Mouse (Mus musculus) lung, adult 2 months (tissue): ENCODE data around the gene Troap. TPM values are rescaled to one million over a fixed set of nuclear protein-coding genes. Genes with fewer than 3 reads are reported as not detected.

Experiments used
- DNase-seq: peaks from one replicate; pipeline ENCODE4 v3.0.0; 2022
- H3K4me1 ChIP-seq: fragments of 200-500 bp; 2 replicates; pipeline ENCODE4 v1.6.1; 2011; ENCODE audit warnings: low read length; ENCODE audit not compliant: control insufficient read depth, insufficient read depth
- H3K4me3 ChIP-seq: fragments of 200-500 bp; replicated peaks from 2 replicates; pipeline ENCODE3; 2011; ENCODE audit warnings: low read depth, mild to moderate bottlenecking, control low read depth, low read length; ENCODE audit errors: extremely low read depth
- CTCF ChIP-seq: fragments of 200-500 bp; IDR thresholded peaks from 2 replicates; pipeline ENCODE4 v1.5.1; 2011; ENCODE audit warnings: mild to moderate bottlenecking, low read length, control low read depth; ENCODE audit not compliant: insufficient read depth
- POLR2A ChIP-seq: fragments of 200-500 bp; IDR thresholded peaks from 2 replicates; pipeline ENCODE4 v1.6.1; 2011; ENCODE audit warnings: low read depth, mild to moderate bottlenecking, control low read depth, low read length, borderline replicate concordance; ENCODE audit errors: extremely low read depth
- WGBS: fragments of 180-500 bp; shearing (Covaris S2); methylation state at CpG from one replicate; pipeline ENCODE4 v1.1.7; 2018; 5-methylcytosine and 5-hydroxymethylcytosine counted together
- polyA plus RNA-seq: library from polyadenylated mRNA; depleted of rRNA; stranded (reverse); fragments of >200 nt; gene quantifications from 2 replicates; pipeline ENCODE4 v1.2.3, GENCODE M21; 2012; rRNA removed

Gene Troap
- polyA plus RNA-seq, 1 experiment, result 1.3 TPM

DNA sequence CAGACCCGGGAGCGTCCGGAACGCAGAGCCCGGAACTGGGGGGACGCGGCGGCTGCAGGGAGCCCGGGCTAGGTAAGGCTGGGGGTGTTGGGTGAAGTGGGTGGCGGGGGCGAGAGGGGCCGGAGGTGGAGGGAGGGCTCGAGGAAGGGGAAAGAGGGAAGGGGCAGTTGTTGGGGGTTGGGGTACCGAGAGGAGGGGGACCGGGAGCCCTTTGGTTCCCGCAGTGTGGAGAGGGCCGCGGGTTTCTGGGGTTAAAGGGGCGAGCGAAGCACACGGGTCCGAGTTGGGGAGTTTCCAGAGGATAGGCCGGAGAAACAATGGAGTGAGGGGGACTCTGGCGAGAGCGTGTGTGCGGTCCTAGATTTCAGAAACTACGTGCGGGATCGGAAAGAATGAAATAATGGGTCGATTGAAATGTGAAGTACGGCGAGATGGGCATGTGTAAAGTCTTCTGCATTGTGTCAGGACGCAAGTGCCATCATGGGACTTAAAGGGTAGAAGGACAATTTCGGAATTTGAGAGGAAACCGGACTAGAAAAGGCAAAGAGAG, 52.5 kb downstream of the Troap start:
- TF ChIP-seq CTCF (no peak), POLR2A (no peak)
- peak; percentile 34 for DNase-seq
- WGBS, result 2% methylated on average over 34 of the region's 35 CpGs
- Histone ChIP-seq H3K4me3 (peak overlapping the region; percentile 85), H3K4me1 (peaks cover 3% of the 10 kb centered on the region; the same call in 1 of the 2 replicates)

DNA sequence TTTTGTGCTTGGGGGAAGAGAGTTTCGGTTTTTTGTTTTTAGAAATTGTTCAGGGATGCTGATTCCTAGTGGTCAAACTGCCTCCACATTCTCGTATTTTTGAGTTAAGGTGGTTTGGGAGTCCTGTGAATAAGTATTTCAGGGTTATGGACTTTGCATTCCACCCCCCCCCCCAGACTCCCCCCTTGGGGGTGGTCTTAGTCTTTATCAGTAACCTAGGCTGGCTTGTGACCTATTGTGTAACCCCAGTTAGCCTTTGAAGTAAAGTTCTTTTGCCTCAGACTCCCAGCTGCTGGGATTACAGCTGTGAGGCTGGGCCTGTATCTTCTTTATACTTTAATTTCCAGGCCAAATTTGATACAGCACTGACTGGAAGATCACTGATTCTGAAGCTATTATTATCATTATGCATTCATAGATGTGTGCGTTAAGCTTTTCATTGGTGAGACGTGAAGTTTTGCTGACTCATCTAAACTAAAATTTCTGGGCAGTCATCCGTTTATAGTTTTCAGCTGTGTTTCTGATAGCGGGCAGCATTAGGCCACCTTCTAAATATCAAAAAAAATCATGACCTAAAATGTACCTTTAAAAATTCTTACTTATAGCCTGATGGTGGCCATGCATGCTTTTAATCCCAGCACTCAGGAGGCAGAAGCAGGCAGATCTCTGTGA, 53.6 kb downstream of the Troap start:
- TF ChIP-seq POLR2A, result no peak
- TF ChIP-seq CTCF, result no peak
- DNase-seq, result no peak
- peaks cover 3% of the 10 kb centered on the region; the same call in 1 of the 2 replicates for H3K4me1 ChIP-seq
- WGBS, result 74% methylated on average over 6 of the region's 6 CpGs
- no peak overlapping the region for H3K4me3 ChIP-seq

DNA sequence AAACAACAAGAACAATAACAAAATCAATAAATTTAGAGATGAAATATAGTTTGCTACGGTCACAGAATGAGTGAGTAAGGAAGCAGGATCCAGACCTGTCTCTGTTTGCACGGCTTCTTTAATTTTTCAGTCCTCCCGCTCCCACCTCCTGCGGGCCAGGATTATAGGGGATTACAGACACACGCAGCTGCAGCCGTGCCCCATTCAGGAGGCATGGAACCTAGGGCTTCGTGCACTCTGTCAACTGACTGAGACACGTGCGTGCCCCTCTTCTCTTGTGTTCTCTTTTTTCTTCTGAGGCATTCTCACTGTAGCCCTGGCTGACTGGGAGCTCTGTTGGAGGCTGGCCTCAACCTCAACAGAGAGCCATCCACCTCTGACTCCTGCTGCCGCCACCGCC, 55.1 kb downstream of the Troap start:
- no peak for DNase-seq
- H3K4me1 ChIP-seq, result peaks cover 3% of the 10 kb centered on the region; the same call in 1 of the 2 replicates
- 88% methylated on average over 11 of the region's 11 CpGs for WGBS
- no peak overlapping the region for H3K4me3 ChIP-seq
- TF ChIP-seq POLR2A (no peak), CTCF (no peak)

DNA sequence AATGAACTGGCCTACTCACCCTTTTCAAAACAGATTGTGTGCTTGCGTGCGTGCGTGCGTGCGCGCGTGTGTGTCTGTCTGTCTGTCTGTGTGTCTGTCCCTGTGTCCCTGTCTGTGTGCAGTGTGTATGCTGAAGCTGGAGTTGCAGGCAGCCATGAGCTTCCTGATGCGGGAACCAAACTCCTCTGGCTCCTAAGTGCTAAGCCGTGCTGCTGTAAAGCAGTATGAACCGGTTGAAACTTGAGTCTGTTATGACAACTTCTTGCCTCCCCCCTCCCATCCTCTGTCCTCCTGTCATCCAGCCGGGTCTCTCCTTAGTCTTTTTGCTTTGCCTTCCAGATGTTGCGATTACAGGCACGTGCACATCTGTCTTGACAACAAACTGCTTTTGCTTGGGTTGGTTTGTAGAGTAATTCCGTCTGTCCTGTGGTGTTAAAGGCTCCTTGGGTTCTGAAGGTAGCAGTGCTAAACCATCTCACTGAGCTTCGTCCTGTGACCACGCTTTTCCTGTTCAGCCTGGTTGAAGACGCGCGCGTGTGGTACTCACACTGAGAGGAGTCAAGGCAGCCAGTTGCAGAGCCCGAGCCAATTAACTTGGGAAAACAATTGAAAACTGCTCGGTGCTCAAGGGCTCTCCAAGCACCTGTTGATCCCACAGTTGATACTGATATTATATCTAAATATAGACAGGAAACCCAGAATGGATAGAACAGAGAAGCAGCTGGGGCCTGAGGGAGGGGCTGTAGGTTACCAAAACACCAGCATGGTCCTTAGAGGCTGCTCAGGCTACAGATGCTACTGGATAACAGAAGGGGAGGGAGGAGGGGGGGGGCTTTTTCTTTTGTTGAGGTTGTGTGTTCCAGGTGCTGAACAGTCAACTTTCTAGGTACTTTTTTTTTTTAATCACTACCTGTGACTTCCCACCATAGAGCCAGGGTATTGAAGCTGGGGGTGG, 55.9 kb downstream of the Troap start:
- Histone ChIP-seq H3K4me1 (peaks cover 3% of the 10 kb centered on the region; the same call in 1 of the 2 replicates), H3K4me3 (no peak overlapping the region)
- WGBS, result 56% methylated on average over 22 of the region's 22 CpGs
- DNase-seq, result no peak
- TF ChIP-seq CTCF, result no peak
- no peak for TF ChIP-seq POLR2A

Other genes starting within 250 kb of the Troap start
- 51.0 and 62.8 TPM in 2 replicates for gene Prkag1, start 243.1 kb upstream of the Troap start, polyA plus RNA-seq
- 24.7 and 36.0 TPM in 2 replicates for gene Kmt2d, start 203.4 kb upstream of the Troap start, polyA plus RNA-seq
- 5.4 and 5.6 TPM in 2 replicates for gene Rhebl1, start 180.0 kb upstream of the Troap start, polyA plus RNA-seq
- gene Dhh, start 176.0 kb upstream of the Troap start, polyA plus RNA-seq, result 2.5 and 2.8 TPM in 2 replicates
- gene Lmbr1l, start 156.3 kb upstream of the Troap start, polyA plus RNA-seq, result 56.0 and 72.1 TPM in 2 replicates
- 1,081 and 1,265 TPM in 2 replicates for gene Tuba1b, start 140.0 kb upstream of the Troap start, polyA plus RNA-seq
- 0.17 and 298 TPM in 2 replicates for gene Gm49450, start 121.0 kb upstream of the Troap start, polyA plus RNA-seq
- gene Tuba1a, start 120.9 kb upstream of the Troap start, polyA plus RNA-seq, result 617 and 959 TPM in 2 replicates
- gene Tuba1c, start 44.7 kb upstream of the Troap start, polyA plus RNA-seq, result 72.7 and 91.7 TPM in 2 replicates
- gene Prph, start 19.4 kb upstream of the Troap start, polyA plus RNA-seq, result 0.71 and 1.0 TPM in 2 replicates
- gene C1ql4, start 13.2 kb downstream of the Troap start, polyA plus RNA-seq, result not detected in 2 replicates
- gene Dnajc22, start 18.6 kb downstream of the Troap start, polyA plus RNA-seq, result 0.23 and 0.53 TPM in 2 replicates
- gene Spats2, start 51.3 kb downstream of the Troap start, polyA plus RNA-seq, result 7.1 and 10.6 TPM in 2 replicates
- gene Kcnh3, start 150.3 kb downstream of the Troap start, polyA plus RNA-seq, result 4.8 and 5.0 TPM in 2 replicates
- 59.2 and 65.6 TPM in 2 replicates for gene Mcrs1, start 177.4 kb downstream of the Troap start, polyA plus RNA-seq
- 68.1 and 76.5 TPM in 2 replicates for gene Prpf40b, start 220.5 kb downstream of the Troap start, polyA plus RNA-seq
- 0.05 TPM in 1 of 2 replicates, not detected in the other for gene Fam186b, start 221.3 kb downstream of the Troap start, polyA plus RNA-seq